In the genomic region with DNA sequence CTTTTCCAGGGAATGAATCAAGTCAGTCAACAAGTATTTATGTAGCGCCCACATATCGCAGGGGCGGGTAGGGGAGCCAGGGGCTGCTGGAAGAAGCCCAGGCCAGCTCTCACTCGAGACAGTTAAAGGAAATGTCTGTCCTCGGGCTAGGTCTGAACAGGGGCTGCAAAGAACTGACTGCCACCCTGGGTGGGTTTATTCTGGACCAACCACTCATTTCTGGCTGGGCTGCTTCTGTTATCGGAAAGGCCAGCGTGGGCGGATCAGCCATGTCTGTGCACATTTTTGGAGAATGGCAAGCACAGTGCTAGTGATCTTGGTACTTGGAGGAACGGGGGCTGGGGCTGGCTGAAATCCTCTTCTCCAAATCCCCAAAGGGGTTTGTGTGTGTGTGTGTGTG, we compare ENCODE assay signal across 8 mouse cellular contexts.
DNase-seq lines count a peak whose midpoint lies in the region.
"Had no signal": no experiment of that assay in that cellular context is flagged by ENCODE, and none has a peak within 500 bp of the region (broad histone marks: within the 10 kb centered on the region; RNA-seq: fewer than 3 reads in every experiment).

No protein-coding gene starts in this region.

- intact Hi-C loops in heart, postnatal 25 days (cut with DNase I) = no loop called here

- DNase-seq in left cerebral cortex, adult 18-20 months (ENCODE audit: low spot score in 2 of 2) = peak; percentile 27 to 45
- no peak for DNase-seq in left cerebral cortex, adult 11 months (ENCODE audit: low spot score)
- DNase-seq in frontal cortex, postnatal 14 days (ENCODE audit: low spot score in 2 of 2) = peak; percentile 25 to 33
- peak; percentile 53 for DNase-seq in heart, postnatal 25 days (ENCODE audit: low spot score)
- peak; percentile 26 to 45 for DNase-seq in right cerebral cortex, adult 2 months (ENCODE audit: low spot score in 2 of 2)
- DNase-seq in embryo, embryonic 9.5 days (ENCODE audit: extremely low spot score) = no peak
- no peak for DNase-seq in adipocyte (ENCODE audit: low spot score)
- DNase-seq: gastrocnemius, postnatal 25 days had no signal

Comparison
In these comparisons a context has a peak if more than half of its experiments do, and no peak if none do; other contexts are left out.
1. DNase-seq: peak in left cerebral cortex, adult 18-20 months (2 of 2), frontal cortex, postnatal 14 days (2 of 2), heart, postnatal 25 days (single experiment) and right cerebral cortex, adult 2 months (2 of 2); none in left cerebral cortex, adult 11 months (single experiment), embryo, embryonic 9.5 days (single experiment) and adipocyte (single experiment).